Mouse (Mus musculus): Measurements from ENCODE around the gene Nudt9. TPM values are rescaled to one million over a fixed set of nuclear protein-coding genes. Genes with fewer than 3 reads are reported as not detected.

Gene Nudt9
- 57.1 TPM for polyA plus RNA-seq (2014; fragmentation: Illumina TruSeq; extraction: RNeasy Lipid Tissue Mini Kit (QIAGEN cat#74804); ENCODE audit: low read depth, low replicate concordance)

GRCm38 (mm10) chr5:104046256-104047199 lies at the start of gene Nudt9:
TSS of gene Nudt9 (plus strand) at chr5:104046306.

DNA sequence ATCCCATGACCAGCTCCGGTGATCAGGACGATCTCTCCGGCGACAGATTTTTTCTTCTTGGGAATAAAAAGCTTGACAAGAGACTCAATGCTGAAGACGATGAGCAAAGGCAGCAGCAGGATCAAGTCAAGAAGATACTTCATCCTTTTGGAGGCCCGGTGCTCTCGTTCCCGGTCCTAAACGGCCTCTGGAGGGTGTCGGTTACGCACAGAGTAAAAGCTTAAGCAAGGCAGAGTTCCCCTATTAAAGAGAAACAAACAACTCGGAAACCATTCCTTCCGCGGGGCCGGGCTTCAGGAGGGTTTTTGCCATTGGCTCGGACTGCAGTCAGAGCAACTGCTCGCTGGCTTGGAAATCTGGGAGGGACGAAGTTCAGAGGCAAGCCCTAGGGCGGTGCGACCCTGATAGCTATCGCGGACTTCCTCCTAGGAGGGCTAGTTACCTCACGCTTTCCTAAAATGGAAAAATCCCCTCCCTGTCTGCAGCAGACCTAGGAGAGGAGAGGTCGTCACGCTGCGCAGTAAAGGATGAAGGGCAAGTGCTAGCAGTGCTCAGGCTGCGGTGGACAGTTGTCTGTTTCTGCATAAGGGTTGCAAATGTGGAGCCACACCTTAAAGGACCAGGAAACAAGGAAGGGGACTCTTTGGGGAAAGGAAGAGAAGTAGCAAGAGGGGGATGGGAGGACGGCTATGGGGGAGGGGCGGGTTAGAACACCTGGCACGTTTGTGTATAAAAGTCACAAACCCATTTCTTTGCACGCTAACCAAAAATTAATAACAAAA lies 24.3 kb upstream of the Nudt9 start, which contains the start of gene Hsd17b11:
TSS of gene Hsd17b11 (minus strand) at position 323 of the 782 bp plus-strand sequence.

GRCm38 (mm10) chr5:104077508-104077907 lies 31.4 kb downstream of the Nudt9 start, which contains the start of gene Gm17660:
TSS of gene Gm17660 (minus strand) at chr5:104077608.

GRCm38 (mm10) chr5:104113491-104114172 lies 67.5 kb downstream of the Nudt9 start, which contains the start of gene Sparcl1:
TSS of gene Sparcl1 (minus strand) at chr5:104113733.

Other genes with a start within 250 kb of the Nudt9 start
- gene Klhl8, start 135.0 kb upstream of the Nudt9 start, polyA plus RNA-seq (2014; fragmentation: Illumina TruSeq; extraction: RNeasy Lipid Tissue Mini Kit (QIAGEN cat#74804); ENCODE audit: low read depth, low replicate concordance) = 6.1 TPM
- not detected for gene Hsd17b13, start 68.9 kb upstream of the Nudt9 start, polyA plus RNA-seq (2014; fragmentation: Illumina TruSeq; extraction: RNeasy Lipid Tissue Mini Kit (QIAGEN cat#74804); ENCODE audit: low read depth, low replicate concordance)
- gene Hsd17b11, start 24.4 kb upstream of the Nudt9 start, polyA plus RNA-seq (2014; fragmentation: Illumina TruSeq; extraction: RNeasy Lipid Tissue Mini Kit (QIAGEN cat#74804); ENCODE audit: low read depth, low replicate concordance) = 60.2 TPM
- gene Gm17660, start 31.3 kb downstream of the Nudt9 start, polyA plus RNA-seq (2014; fragmentation: Illumina TruSeq; extraction: RNeasy Lipid Tissue Mini Kit (QIAGEN cat#74804); ENCODE audit: low read depth, low replicate concordance) = not detected
- 169 TPM for gene Sparcl1, start 67.4 kb downstream of the Nudt9 start, polyA plus RNA-seq (2014; fragmentation: Illumina TruSeq; extraction: RNeasy Lipid Tissue Mini Kit (QIAGEN cat#74804); ENCODE audit: low read depth, low replicate concordance)
- gene Dspp, start 124.4 kb downstream of the Nudt9 start, polyA plus RNA-seq (2014; fragmentation: Illumina TruSeq; extraction: RNeasy Lipid Tissue Mini Kit (QIAGEN cat#74804); ENCODE audit: low read depth, low replicate concordance) = not detected
- gene Dmp1, start 156.3 kb downstream of the Nudt9 start, polyA plus RNA-seq (2014; fragmentation: Illumina TruSeq; extraction: RNeasy Lipid Tissue Mini Kit (QIAGEN cat#74804); ENCODE audit: low read depth, low replicate concordance) = not detected